Mouse (Mus musculus): ENCODE measurements around the gene Aldh1a2. TPM values are rescaled to one million over a fixed set of nuclear protein-coding genes. Genes with fewer than 3 reads are reported as not detected.
A peak's percentile ranks its signal among the peaks of the same experiment; 100 is the strongest.

The Aldh1a2 gene
- polyA plus RNA-seq, 1 experiment from 2014 or later: 38.4 TPM

GRCm38 (mm10) chr9:71185823-71186222 is 29.8 kb upstream of the Aldh1a2 start:
- Histone ChIP-seq H3K4me3 (ENCODE audit: low read depth, low read length) (no peak overlapping the region), H3K4me2 (replicated peaks; ENCODE audit: low read depth) (no peak overlapping the region), H3K4me1 (replicated peaks; ENCODE audit: control insufficient read depth, insufficient read depth, low read length) (no peaks in the 10 kb centered on the region), H3K9me3 (ENCODE audit: control insufficient read depth) (0 out of 2 replicates have a peak, but pooled peaks cover 3% of the 10 kb centered on the region), H3K36me3 (ENCODE audit: control insufficient read depth, insufficient read depth) (no peaks in the 10 kb centered on the region), H3K9ac (ENCODE audit: low read depth, low read length) (no peak overlapping the region), H3K27me3 (replicated peaks; ENCODE audit: control insufficient read depth, insufficient read depth, low read length) (no peaks in the 10 kb centered on the region), H3K27ac (ENCODE audit: low read depth, low read length) (no peak overlapping the region)
- WGBS: 31% methylated on average over 2 of the region's 2 CpGs
- no peak for TF ChIP-seq CTCF (IDR thresholded peaks at IDR 0.05; ENCODE audit: low read depth)
- peak; percentile 54 for ATAC-seq

- TF ChIP-seq CTCF (IDR thresholded peaks at IDR 0.05; ENCODE audit: low read depth): no peak
- ATAC-seq: no peak
- Histone ChIP-seq H3K27ac (ENCODE audit: low read depth, low read length) (no peak overlapping the region), H3K9me3 (ENCODE audit: control insufficient read depth) (0 out of 2 replicates have a peak, but pooled peaks cover 3% of the 10 kb centered on the region), H3K4me3 (ENCODE audit: low read depth, low read length) (no peak overlapping the region), H3K4me1 (replicated peaks; ENCODE audit: control insufficient read depth, insufficient read depth, low read length) (no peaks in the 10 kb centered on the region), H3K27me3 (replicated peaks; ENCODE audit: control insufficient read depth, insufficient read depth, low read length) (no peaks in the 10 kb centered on the region), H3K9ac (ENCODE audit: low read depth, low read length) (no peak overlapping the region), H3K4me2 (replicated peaks; ENCODE audit: low read depth) (no peak overlapping the region), H3K36me3 (ENCODE audit: control insufficient read depth, insufficient read depth) (no peaks in the 10 kb centered on the region)
- WGBS: 85% methylated on average over 7 of the region's 7 CpGs
Measured at GRCm38 (mm10) chr9:71187396-71187795, 28.2 kb upstream of the Aldh1a2 start.

- no peaks in the 10 kb centered on the region for H3K36me3 ChIP-seq (ENCODE audit: control insufficient read depth, insufficient read depth)
- peak; percentile 68 for ATAC-seq
- H3K27ac ChIP-seq (ENCODE audit: low read depth, low read length): no peak overlapping the region
- H3K9me3 ChIP-seq (ENCODE audit: control insufficient read depth): no peaks in the 10 kb centered on the region
- peak overlapping the region; percentile 45 for H3K4me2 ChIP-seq (replicated peaks; ENCODE audit: low read depth)
- H3K27me3 ChIP-seq (replicated peaks; ENCODE audit: control insufficient read depth, insufficient read depth, low read length): no peaks in the 10 kb centered on the region
- H3K4me3 ChIP-seq (ENCODE audit: low read depth, low read length): no peak overlapping the region
- no peak overlapping the region for H3K9ac ChIP-seq (ENCODE audit: low read depth, low read length)
- TF ChIP-seq CTCF (IDR thresholded peaks at IDR 0.05; ENCODE audit: low read depth): peak; percentile 92
- H3K4me1 ChIP-seq (replicated peaks; ENCODE audit: control insufficient read depth, insufficient read depth, low read length): no peaks in the 10 kb centered on the region
- WGBS: 10% methylated on average over 12 of the region's 12 CpGs
Measured at GRCm38 (mm10) chr9:71188647-71189415, 26.8 kb upstream of the Aldh1a2 start.

- no peak overlapping the region for H3K4me2 ChIP-seq (replicated peaks; ENCODE audit: low read depth)
- H3K9me3 ChIP-seq (ENCODE audit: control insufficient read depth): no peaks in the 10 kb centered on the region
- H3K27ac ChIP-seq (ENCODE audit: low read depth, low read length): no peak overlapping the region
- H3K36me3 ChIP-seq (ENCODE audit: control insufficient read depth, insufficient read depth): no peaks in the 10 kb centered on the region
- WGBS: 69% methylated on average over 5 of the region's 5 CpGs
- no peak for ATAC-seq
- no peaks in the 10 kb centered on the region for H3K4me1 ChIP-seq (replicated peaks; ENCODE audit: control insufficient read depth, insufficient read depth, low read length)
- H3K4me3 ChIP-seq (ENCODE audit: low read depth, low read length): no peak overlapping the region
- H3K9ac ChIP-seq (ENCODE audit: low read depth, low read length): no peak overlapping the region
- H3K27me3 ChIP-seq (replicated peaks; ENCODE audit: control insufficient read depth, insufficient read depth, low read length): no peaks in the 10 kb centered on the region
- TF ChIP-seq CTCF (IDR thresholded peaks at IDR 0.05; ENCODE audit: low read depth): no peak
Measured at GRCm38 (mm10) chr9:71198826-71199225, 16.8 kb upstream of the Aldh1a2 start.

- ATAC-seq: no peak
- Histone ChIP-seq H3K9ac (ENCODE audit: low read depth, low read length) (no peak overlapping the region), H3K27ac (ENCODE audit: low read depth, low read length) (no peak overlapping the region), H3K9me3 (ENCODE audit: control insufficient read depth) (no peaks in the 10 kb centered on the region), H3K27me3 (replicated peaks; ENCODE audit: control insufficient read depth, insufficient read depth, low read length) (no peaks in the 10 kb centered on the region), H3K4me2 (replicated peaks; ENCODE audit: low read depth) (no peak overlapping the region), H3K36me3 (ENCODE audit: control insufficient read depth, insufficient read depth) (no peaks in the 10 kb centered on the region), H3K4me3 (ENCODE audit: low read depth, low read length) (no peak overlapping the region), H3K4me1 (replicated peaks; ENCODE audit: control insufficient read depth, insufficient read depth, low read length) (no peaks in the 10 kb centered on the region)
- 72% methylated on average over 4 of the region's 4 CpGs for WGBS
- no peak for TF ChIP-seq CTCF (IDR thresholded peaks at IDR 0.05; ENCODE audit: low read depth)
Measured at GRCm38 (mm10) chr9:71202265-71202664, 13.3 kb upstream of the Aldh1a2 start.

GRCm38 (mm10) chr9:71209299-71209698 is 6.3 kb upstream of the Aldh1a2 start:
- Histone ChIP-seq H3K9me3 (ENCODE audit: control insufficient read depth) (no peaks in the 10 kb centered on the region), H3K27me3 (replicated peaks; ENCODE audit: control insufficient read depth, insufficient read depth, low read length) (peaks cover 25% of the 10 kb centered on the region), H3K9ac (ENCODE audit: low read depth, low read length) (no peak overlapping the region), H3K4me2 (replicated peaks; ENCODE audit: low read depth) (no peak overlapping the region), H3K4me3 (ENCODE audit: low read depth, low read length) (no peak overlapping the region), H3K36me3 (ENCODE audit: control insufficient read depth, insufficient read depth) (no peaks in the 10 kb centered on the region), H3K4me1 (replicated peaks; ENCODE audit: control insufficient read depth, insufficient read depth, low read length) (no peaks in the 10 kb centered on the region), H3K27ac (ENCODE audit: low read depth, low read length) (no peak overlapping the region)
- no peak for ATAC-seq
- 56% methylated on average over 3 of the region's 3 CpGs for WGBS
- TF ChIP-seq CTCF (IDR thresholded peaks at IDR 0.05; ENCODE audit: low read depth): no peak

Data from intestine, postnatal 0 days (tissue).